Mouse (Mus musculus): ENCODE data around the gene Pcdh10. TPM values are rescaled to one million over a fixed set of nuclear protein-coding genes. Genes with fewer than 3 reads are reported as not detected.

Gene Pcdh10
- total and polyA plus RNA-seq, 2 experiments from 2014 or later: 26.7 to 169 TPM

GRCm38 (mm10) chr3:45383831-45384230 is 5.6 kb downstream of the Pcdh10 start:
- Histone ChIP-seq H3K4me2 (ENCODE audit: low read depth, low read length, poor library complexity, severe bottlenecking) (peak overlapping the region; percentile 91), H3K36me3 (ENCODE audit: insufficient read depth, low read length) (0 out of 2 replicates have a peak, but pooled peaks cover 2% of the 10 kb centered on the region), H3K9me3 (ENCODE audit: low read length) (no peaks in the 10 kb centered on the region), H3K4me3 (ENCODE audit: low read depth, low read length) (peak overlapping the region; percentile 62), H3K27me3 (ENCODE audit: insufficient read depth, low read length) (no peaks in the 10 kb centered on the region), H3K27ac (ENCODE audit: low read depth, low read length) (no peak overlapping the region), H3K9ac (replicated peaks; ENCODE audit: low read length, poor library complexity, severe bottlenecking) (no peak overlapping the region), H3K4me1 (ENCODE audit: insufficient read depth, low read length) (peaks cover 4% of the 10 kb centered on the region; the same call in 1 of the 2 replicates)
- DNase-seq (ENCODE audit: low spot score) (peak; percentile 65), ATAC-seq (ENCODE audit: low FRiP score) (no peak)
- peak; percentile 72 for TF ChIP-seq CTCF (IDR thresholded peaks at IDR 0.05)
- 25% methylated on average over 2 of the region's 2 CpGs for WGBS

GRCm38 (mm10) chr3:45385028-45385427 is 6.8 kb downstream of the Pcdh10 start:
- peaks cover 4% of the 10 kb centered on the region; the same call in 1 of the 2 replicates for H3K4me1 ChIP-seq (ENCODE audit: insufficient read depth, low read length)
- ATAC-seq (ENCODE audit: low FRiP score): peak; percentile 65; the same call in 1 of the 2 replicates
- H3K4me3 ChIP-seq (ENCODE audit: low read depth, low read length): peak overlapping the region; percentile 31
- DNase-seq (ENCODE audit: low spot score): peak; percentile 82
- H3K27me3 ChIP-seq (ENCODE audit: insufficient read depth, low read length): no peaks in the 10 kb centered on the region
- no peaks in the 10 kb centered on the region for H3K9me3 ChIP-seq (ENCODE audit: low read length)
- H3K9ac ChIP-seq (replicated peaks; ENCODE audit: low read length, poor library complexity, severe bottlenecking): no peak overlapping the region
- no peak for TF ChIP-seq CTCF (IDR thresholded peaks at IDR 0.05)
- 10% methylated on average over 3 of the region's 3 CpGs for WGBS
- no peak overlapping the region for H3K27ac ChIP-seq (ENCODE audit: low read depth, low read length)
- H3K4me2 ChIP-seq (ENCODE audit: low read depth, low read length, poor library complexity, severe bottlenecking): peak overlapping the region; percentile 52
- 0 out of 2 replicates have a peak, but pooled peaks cover 2% of the 10 kb centered on the region for H3K36me3 ChIP-seq (ENCODE audit: insufficient read depth, low read length)

- Histone ChIP-seq H3K4me2 (ENCODE audit: low read depth, low read length, poor library complexity, severe bottlenecking) (peak overlapping the region; percentile 52), H3K9ac (replicated peaks; ENCODE audit: low read length, poor library complexity, severe bottlenecking) (no peak overlapping the region), H3K4me1 (ENCODE audit: insufficient read depth, low read length) (peaks cover 4% of the 10 kb centered on the region; the same call in 1 of the 2 replicates), H3K27me3 (ENCODE audit: insufficient read depth, low read length) (no peaks in the 10 kb centered on the region), H3K9me3 (ENCODE audit: low read length) (no peaks in the 10 kb centered on the region), H3K36me3 (ENCODE audit: insufficient read depth, low read length) (0 out of 2 replicates have a peak, but pooled peaks cover 2% of the 10 kb centered on the region), H3K4me3 (ENCODE audit: low read depth, low read length) (peak overlapping the region; percentile 31), H3K27ac (ENCODE audit: low read depth, low read length) (peak overlapping the region; percentile 48; the same call in 1 of the 2 replicates)
- DNase-seq (ENCODE audit: low spot score) (no peak), ATAC-seq (ENCODE audit: low FRiP score) (no peak)
- 40% methylated on average over 2 of the region's 2 CpGs for WGBS
- TF ChIP-seq CTCF (IDR thresholded peaks at IDR 0.05): no peak
Observed at GRCm38 (mm10) chr3:45385451-45385850, 7.3 kb downstream of the Pcdh10 start.

GRCm38 (mm10) chr3:45386512-45386911 is 8.3 kb downstream of the Pcdh10 start:
- TF ChIP-seq CTCF (IDR thresholded peaks at IDR 0.05): no peak

GRCm38 (mm10) chr3:45397101-45397500 is 18.9 kb downstream of the Pcdh10 start:
- Histone ChIP-seq H3K4me1 (ENCODE audit: insufficient read depth, low read length) (no peaks in the 10 kb centered on the region), H3K27me3 (ENCODE audit: insufficient read depth, low read length) (no peaks in the 10 kb centered on the region), H3K27ac (ENCODE audit: low read depth, low read length) (no peak overlapping the region), H3K9ac (replicated peaks; ENCODE audit: low read length, poor library complexity, severe bottlenecking) (no peak overlapping the region), H3K4me3 (ENCODE audit: low read depth, low read length) (no peak overlapping the region), H3K36me3 (ENCODE audit: insufficient read depth, low read length) (peaks cover 7% of the 10 kb centered on the region; the same call in 1 of the 2 replicates), H3K4me2 (ENCODE audit: low read depth, low read length, poor library complexity, severe bottlenecking) (no peak overlapping the region), H3K9me3 (ENCODE audit: low read length) (no peaks in the 10 kb centered on the region)
- ATAC-seq (ENCODE audit: low FRiP score) (no peak), DNase-seq (ENCODE audit: low spot score) (no peak)
- no peak for TF ChIP-seq CTCF (IDR thresholded peaks at IDR 0.05)
- WGBS: 82% methylated on average over 4 of the region's 4 CpGs

More at GRCm38 (mm10) chr3:45386512-45386911, 8.3 kb downstream of the Pcdh10 start:
- DNase-seq (ENCODE audit: low spot score): no peak
- 0 out of 2 replicates have a peak, but pooled peaks cover 2% of the 10 kb centered on the region for H3K36me3 ChIP-seq (ENCODE audit: insufficient read depth, low read length)
- no peak overlapping the region for H3K9ac ChIP-seq (replicated peaks; ENCODE audit: low read length, poor library complexity, severe bottlenecking)
- no peaks in the 10 kb centered on the region for H3K9me3 ChIP-seq (ENCODE audit: low read length)
- ATAC-seq (ENCODE audit: low FRiP score): no peak
- H3K4me2 ChIP-seq (ENCODE audit: low read depth, low read length, poor library complexity, severe bottlenecking): peak overlapping the region; percentile 42
- H3K4me3 ChIP-seq (ENCODE audit: low read depth, low read length): peak overlapping the region; percentile 14; the same call in 1 of the 2 replicates
- H3K4me1 ChIP-seq (ENCODE audit: insufficient read depth, low read length): peaks cover 4% of the 10 kb centered on the region; the same call in 1 of the 2 replicates
- 51% methylated on average over 2 of the region's 2 CpGs for WGBS
- no peak overlapping the region for H3K27ac ChIP-seq (ENCODE audit: low read depth, low read length)
- no peaks in the 10 kb centered on the region for H3K27me3 ChIP-seq (ENCODE audit: insufficient read depth, low read length)

- no peaks in the 10 kb centered on the region for H3K9me3 ChIP-seq (ENCODE audit: low read length)
- H3K27ac ChIP-seq (ENCODE audit: low read depth, low read length): no peak overlapping the region
- H3K9ac ChIP-seq (replicated peaks; ENCODE audit: low read length, poor library complexity, severe bottlenecking): 0 out of 2 replicates have a peak overlapping the region, but pooled peaks have one; percentile 13
- H3K27me3 ChIP-seq (ENCODE audit: insufficient read depth, low read length): no peaks in the 10 kb centered on the region
- no peak for TF ChIP-seq CTCF (IDR thresholded peaks at IDR 0.05)
- DNase-seq (ENCODE audit: low spot score): no peak
- WGBS: 76% methylated on average over 2 of the region's 2 CpGs
- H3K4me3 ChIP-seq (ENCODE audit: low read depth, low read length): no peak overlapping the region
- no peak overlapping the region for H3K4me2 ChIP-seq (ENCODE audit: low read depth, low read length, poor library complexity, severe bottlenecking)
- no peaks in the 10 kb centered on the region for H3K4me1 ChIP-seq (ENCODE audit: insufficient read depth, low read length)
- no peaks in the 10 kb centered on the region for H3K36me3 ChIP-seq (ENCODE audit: insufficient read depth, low read length)
- no peak for ATAC-seq (ENCODE audit: low FRiP score)
Observed at GRCm38 (mm10) chr3:45403239-45403638, 25.0 kb downstream of the Pcdh10 start.

Measured in midbrain, postnatal 0 days (tissue).